Mouse (Mus musculus): ENCODE results near the gene Zfp648. TPM values are rescaled to one million over a fixed set of nuclear protein-coding genes. Genes with fewer than 3 reads are reported as not detected.

Zfp648 gene
- polyA plus RNA-seq, 1 experiment = not detected

GRCm38 (mm10) chr1:154204652-154205573 lies 3.9 kb downstream of the Zfp648 start:
- Histone ChIP-seq H3ac (ENCODE audit: control insufficient read depth, insufficient read length) (no peak overlapping the region), H3K79me2 (ENCODE audit: control insufficient read depth, insufficient read depth) (no peaks in the 10 kb centered on the region), H3K27me3 (ENCODE audit: control insufficient read depth, insufficient read depth, insufficient read length) (peaks cover 46% of the 10 kb centered on the region), H3K4me3 (no peak overlapping the region), H3K4me2 (ENCODE audit: low read depth) (no peak overlapping the region), H3K36me3 (ENCODE audit: control insufficient read depth, insufficient read depth) (no peaks in the 10 kb centered on the region)
- TF ChIP-seq MAX (IDR thresholded peaks at IDR 0.05; ENCODE audit: low read depth) = no peak
- no peak for TF ChIP-seq SRF (IDR thresholded peaks at IDR 0.05; ENCODE audit: control insufficient read depth, insufficient read length, low read depth)
- no peak for TF ChIP-seq POLR2A (IDR thresholded peaks at IDR 0.05; ENCODE audit: insufficient read length, low read depth)
- no peak for TF ChIP-seq USF1 (IDR thresholded peaks at IDR 0.05; ENCODE audit: low read depth)
- TF ChIP-seq TCF12 (IDR thresholded peaks at IDR 0.05; ENCODE audit: insufficient read depth, poor library complexity, severe bottlenecking) = no peak
- TF ChIP-seq MYOG (IDR thresholded peaks at IDR 0.05; ENCODE audit: control insufficient read depth in 1 of 3, insufficient read depth in 1 of 3, insufficient read length in 2 of 3, low read depth in 2 of 3) = no peak
- no peak for TF ChIP-seq CEBPB (IDR thresholded peaks at IDR 0.05; ENCODE audit: insufficient read depth, poor library complexity, severe bottlenecking)
- TF ChIP-seq TCF3 (IDR thresholded peaks at IDR 0.05; ENCODE audit: insufficient read length, low read depth) = no peak
- no peak for TF ChIP-seq E2F4 (IDR thresholded peaks at IDR 0.05; ENCODE audit: insufficient read depth)
- no peak for TF ChIP-seq MYOD1 (IDR thresholded peaks at IDR 0.05; ENCODE audit: control insufficient read depth in 1 of 3, insufficient read length in 2 of 3, low read depth in 2 of 3)
- no peak for TF ChIP-seq POLR2AphosphoS2 (IDR thresholded peaks at IDR 0.05; ENCODE audit: insufficient read length, low read depth)
- TF ChIP-seq REST (IDR thresholded peaks at IDR 0.05; ENCODE audit: insufficient read depth, insufficient read length) = no peak

GRCm38 (mm10) chr1:154219991-154220390 lies 19.0 kb downstream of the Zfp648 start:
- no peak for TF ChIP-seq CEBPB (IDR thresholded peaks at IDR 0.05; ENCODE audit: insufficient read depth, poor library complexity, severe bottlenecking)
- no peak for TF ChIP-seq TCF3 (IDR thresholded peaks at IDR 0.05; ENCODE audit: insufficient read length, low read depth)
- TF ChIP-seq POLR2AphosphoS2 (IDR thresholded peaks at IDR 0.05; ENCODE audit: insufficient read length, low read depth) = no peak
- TF ChIP-seq MYOG (IDR thresholded peaks at IDR 0.05; ENCODE audit: control insufficient read depth in 1 of 3, insufficient read depth in 1 of 3, insufficient read length in 2 of 3, low read depth in 2 of 3) = no peak
- no peak for TF ChIP-seq E2F4 (IDR thresholded peaks at IDR 0.05; ENCODE audit: insufficient read depth)
- no peak for TF ChIP-seq MAX (IDR thresholded peaks at IDR 0.05; ENCODE audit: low read depth)
- no peak for TF ChIP-seq USF1 (IDR thresholded peaks at IDR 0.05; ENCODE audit: low read depth)
- TF ChIP-seq MYOD1 (IDR thresholded peaks at IDR 0.05; ENCODE audit: control insufficient read depth in 1 of 3, insufficient read length in 2 of 3, low read depth in 2 of 3) = no peak
- no peak for TF ChIP-seq POLR2A (IDR thresholded peaks at IDR 0.05; ENCODE audit: insufficient read length, low read depth)
- TF ChIP-seq TCF12 (IDR thresholded peaks at IDR 0.05; ENCODE audit: insufficient read depth, poor library complexity, severe bottlenecking) = no peak
- no peak for TF ChIP-seq SRF (IDR thresholded peaks at IDR 0.05; ENCODE audit: control insufficient read depth, insufficient read length, low read depth)
- TF ChIP-seq REST (IDR thresholded peaks at IDR 0.05; ENCODE audit: insufficient read depth, insufficient read length) = no peak
- Histone ChIP-seq H3K27me3 (ENCODE audit: control insufficient read depth, insufficient read depth, insufficient read length) (no peaks in the 10 kb centered on the region), H3K4me2 (ENCODE audit: low read depth) (no peak overlapping the region), H3K4me3 (no peak overlapping the region), H3K79me2 (ENCODE audit: control insufficient read depth, insufficient read depth) (no peaks in the 10 kb centered on the region), H3K36me3 (ENCODE audit: control insufficient read depth, insufficient read depth) (no peaks in the 10 kb centered on the region), H3ac (ENCODE audit: control insufficient read depth, insufficient read length) (no peak overlapping the region)

- Histone ChIP-seq H3ac (ENCODE audit: control insufficient read depth, insufficient read length) (no peak overlapping the region), H3K4me3 (no peak overlapping the region), H3K79me2 (ENCODE audit: control insufficient read depth, insufficient read depth) (no peaks in the 10 kb centered on the region), H3K4me2 (ENCODE audit: low read depth) (no peak overlapping the region), H3K36me3 (ENCODE audit: control insufficient read depth, insufficient read depth) (no peaks in the 10 kb centered on the region), H3K27me3 (ENCODE audit: control insufficient read depth, insufficient read depth, insufficient read length) (no peaks in the 10 kb centered on the region)
- TF ChIP-seq SRF (IDR thresholded peaks at IDR 0.05; ENCODE audit: control insufficient read depth, insufficient read length, low read depth) (no peak), POLR2AphosphoS2 (IDR thresholded peaks at IDR 0.05; ENCODE audit: insufficient read length, low read depth) (no peak), MYOG (IDR thresholded peaks at IDR 0.05; ENCODE audit: control insufficient read depth in 1 of 3, insufficient read depth in 1 of 3, insufficient read length in 2 of 3, low read depth in 2 of 3) (no peak), TCF12 (IDR thresholded peaks at IDR 0.05; ENCODE audit: insufficient read depth, poor library complexity, severe bottlenecking) (no peak), E2F4 (IDR thresholded peaks at IDR 0.05; ENCODE audit: insufficient read depth) (no peak), MYOD1 (IDR thresholded peaks at IDR 0.05; ENCODE audit: control insufficient read depth in 1 of 3, insufficient read length in 2 of 3, low read depth in 2 of 3) (no peak), USF1 (IDR thresholded peaks at IDR 0.05; ENCODE audit: low read depth) (no peak), REST (IDR thresholded peaks at IDR 0.05; ENCODE audit: insufficient read depth, insufficient read length) (no peak), MAX (IDR thresholded peaks at IDR 0.05; ENCODE audit: low read depth) (no peak), TCF3 (IDR thresholded peaks at IDR 0.05; ENCODE audit: insufficient read length, low read depth) (no peak)
Observed at GRCm38 (mm10) chr1:154220566-154220965, 19.6 kb downstream of the Zfp648 start.

GRCm38 (mm10) chr1:154223807-154224207 lies 22.8 kb downstream of the Zfp648 start:
- no peak overlapping the region for H3K4me2 ChIP-seq (ENCODE audit: low read depth)
- H3ac ChIP-seq (ENCODE audit: control insufficient read depth, insufficient read length) = no peak overlapping the region
- H3K4me3 ChIP-seq = no peak overlapping the region
- H3K79me2 ChIP-seq (ENCODE audit: control insufficient read depth, insufficient read depth) = no peaks in the 10 kb centered on the region
- TF ChIP-seq USF1 (IDR thresholded peaks at IDR 0.05; ENCODE audit: low read depth) (no peak), MYOD1 (IDR thresholded peaks at IDR 0.05; ENCODE audit: control insufficient read depth in 1 of 3, insufficient read length in 2 of 3, low read depth in 2 of 3) (no peak), TCF12 (IDR thresholded peaks at IDR 0.05; ENCODE audit: insufficient read depth, poor library complexity, severe bottlenecking) (no peak), SRF (IDR thresholded peaks at IDR 0.05; ENCODE audit: control insufficient read depth, insufficient read length, low read depth) (no peak), TCF3 (IDR thresholded peaks at IDR 0.05; ENCODE audit: insufficient read length, low read depth) (no peak), E2F4 (IDR thresholded peaks at IDR 0.05; ENCODE audit: insufficient read depth) (no peak), POLR2AphosphoS2 (IDR thresholded peaks at IDR 0.05; ENCODE audit: insufficient read length, low read depth) (no peak), REST (IDR thresholded peaks at IDR 0.05; ENCODE audit: insufficient read depth, insufficient read length) (no peak), POLR2A (IDR thresholded peaks at IDR 0.05; ENCODE audit: insufficient read length, low read depth) (no peak), MYOG (IDR thresholded peaks at IDR 0.05; ENCODE audit: control insufficient read depth in 1 of 3, insufficient read depth in 1 of 3, insufficient read length in 2 of 3, low read depth in 2 of 3) (no peak), MAX (IDR thresholded peaks at IDR 0.05; ENCODE audit: low read depth) (no peak), CEBPB (IDR thresholded peaks at IDR 0.05; ENCODE audit: insufficient read depth, poor library complexity, severe bottlenecking) (no peak)
- no peaks in the 10 kb centered on the region for H3K36me3 ChIP-seq (ENCODE audit: control insufficient read depth, insufficient read depth)
- no peaks in the 10 kb centered on the region for H3K27me3 ChIP-seq (ENCODE audit: control insufficient read depth, insufficient read depth, insufficient read length)

All from myocyte (in vitro differentiated cells).